Mouse (Mus musculus): ENCODE results near the gene Pdlim4. TPM values are rescaled to one million over a fixed set of nuclear protein-coding genes. Genes with fewer than 3 reads are reported as not detected.

Gene Pdlim4
- polyA plus RNA-seq, 1 experiment = not detected

DNA sequence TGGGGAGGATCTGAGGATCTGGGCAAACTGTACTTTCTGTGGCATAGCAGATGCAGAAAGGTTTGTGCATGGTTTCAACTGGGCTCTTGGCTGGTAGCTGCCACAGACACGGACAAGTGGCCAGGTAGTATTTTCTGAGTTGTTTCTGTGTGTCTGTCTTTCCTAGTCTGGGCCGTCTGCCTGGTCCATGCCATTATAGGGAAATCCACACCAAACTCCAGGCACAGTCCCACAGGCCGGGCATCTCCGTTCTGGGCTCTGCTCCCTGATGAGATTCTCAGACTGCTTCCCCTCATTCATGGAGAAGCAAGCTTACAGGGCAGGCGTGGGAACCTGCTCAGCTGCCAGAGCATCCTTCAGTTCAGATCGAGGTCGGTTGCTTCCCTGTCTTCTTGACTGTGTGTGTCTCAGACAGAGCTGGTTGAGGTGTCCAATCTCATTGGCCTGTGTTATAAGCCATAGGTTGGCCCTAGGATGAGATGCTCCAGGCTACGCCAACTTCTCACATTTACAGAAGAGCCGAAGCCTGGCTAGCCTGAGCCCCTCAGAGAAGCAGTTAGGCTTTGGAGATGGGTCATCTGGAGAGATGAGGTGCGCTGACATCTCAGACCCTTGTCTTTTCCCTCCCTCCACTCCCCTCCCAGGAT lies 31.4 kb upstream of the Pdlim4 start, which contains the start of gene P4ha2:
P4ha2 (plus strand) TSS at position 51 of the 647 bp plus-strand sequence.
- TF ChIP-seq CTCF (IDR thresholded peaks at IDR 0.05; ENCODE audit: insufficient read depth, low read depth, low read length) = no peak
- TF ChIP-seq POLR2A (IDR thresholded peaks at IDR 0.05; ENCODE audit: insufficient read depth, low read depth, low read length) = no peak
- 55% methylated on average over 10 of the region's 10 CpGs for WGBS
- 0 out of 2 replicates have a peak within 1 kb of the TSS, but pooled peaks have one; percentile 7 for H3K27ac ChIP-seq (ENCODE audit: insufficient read depth, low read depth, low read length)
- peaks cover 24% of the 10 kb centered on the region for H3K4me1 ChIP-seq (ENCODE audit: control insufficient read depth, insufficient read depth, low read length)
- peak within 1 kb of the TSS; percentile 80 for H3K4me3 ChIP-seq (ENCODE audit: insufficient read depth, low read depth, low read length)

GRCm38 (mm10) chr11:54093000-54093399 lies 24.2 kb upstream of the Pdlim4 start:
- Histone ChIP-seq H3K27ac (ENCODE audit: insufficient read depth, low read depth, low read length) (peak overlapping the region; percentile 78), H3K4me3 (ENCODE audit: insufficient read depth, low read depth, low read length) (no peak overlapping the region), H3K4me1 (ENCODE audit: control insufficient read depth, insufficient read depth, low read length) (peaks cover 17% of the 10 kb centered on the region)
- TF ChIP-seq POLR2A (IDR thresholded peaks at IDR 0.05; ENCODE audit: insufficient read depth, low read depth, low read length) (no peak), CTCF (IDR thresholded peaks at IDR 0.05; ENCODE audit: insufficient read depth, low read depth, low read length) (peak; percentile 64; the same call in 1 of the 2 replicates)
- 1% methylated on average over 3 of the region's 3 CpGs for WGBS

DNA sequence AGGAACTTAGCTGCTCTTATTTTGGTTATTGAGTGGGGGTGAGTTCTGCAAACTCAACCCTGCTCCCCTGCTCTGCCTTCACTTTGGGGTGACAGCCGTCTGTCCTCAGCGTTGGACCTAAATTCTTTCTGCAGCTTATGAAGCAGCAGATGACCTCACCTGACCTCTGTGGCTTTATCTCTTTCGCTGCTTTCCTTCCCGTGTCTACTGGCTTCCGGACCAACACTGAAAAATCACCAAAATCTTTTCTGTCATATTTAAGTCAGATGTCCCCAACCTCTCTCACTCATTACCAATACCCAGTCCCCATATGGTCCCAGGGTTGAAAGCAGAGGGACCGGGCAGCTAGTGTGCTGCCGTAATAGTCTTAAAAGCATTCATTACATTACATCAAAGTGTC lies 23.4 kb upstream of the Pdlim4 start:
- TF ChIP-seq POLR2A (IDR thresholded peaks at IDR 0.05; ENCODE audit: insufficient read depth, low read depth, low read length) = no peak
- TF ChIP-seq CTCF (IDR thresholded peaks at IDR 0.05; ENCODE audit: insufficient read depth, low read depth, low read length) = no peak
- 45% methylated on average over 7 of the region's 7 CpGs for WGBS
- Histone ChIP-seq H3K27ac (ENCODE audit: insufficient read depth, low read depth, low read length) (peak overlapping the region; percentile 78), H3K4me3 (ENCODE audit: insufficient read depth, low read depth, low read length) (no peak overlapping the region), H3K4me1 (ENCODE audit: control insufficient read depth, insufficient read depth, low read length) (peaks cover 17% of the 10 kb centered on the region)

DNA sequence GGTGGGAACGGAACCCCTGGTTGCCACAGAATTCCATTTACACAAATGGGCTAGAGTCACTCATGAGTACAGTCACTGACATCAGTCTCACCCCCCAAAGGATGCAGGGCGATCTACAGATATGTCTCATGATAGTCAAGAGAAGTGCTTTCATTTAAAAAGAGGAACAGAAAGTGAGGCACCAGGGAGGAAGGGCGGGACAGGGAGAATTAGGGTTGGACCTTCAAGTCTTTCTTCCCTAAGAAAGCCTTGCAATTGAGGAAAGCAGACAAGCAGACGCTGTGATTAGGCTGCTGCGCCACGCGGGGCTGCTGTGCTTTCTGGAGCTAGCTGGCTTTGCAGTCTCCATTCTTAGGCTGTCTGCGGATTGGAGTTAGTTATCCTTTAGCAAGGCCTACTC lies 22.9 kb upstream of the Pdlim4 start:
- TF ChIP-seq CTCF (IDR thresholded peaks at IDR 0.05; ENCODE audit: insufficient read depth, low read depth, low read length) (no peak), POLR2A (IDR thresholded peaks at IDR 0.05; ENCODE audit: insufficient read depth, low read depth, low read length) (no peak)
- 34% methylated on average over 8 of the region's 8 CpGs for WGBS
- no peak overlapping the region for H3K4me3 ChIP-seq (ENCODE audit: insufficient read depth, low read depth, low read length)
- H3K4me1 ChIP-seq (ENCODE audit: control insufficient read depth, insufficient read depth, low read length) = peaks cover 17% of the 10 kb centered on the region
- H3K27ac ChIP-seq (ENCODE audit: insufficient read depth, low read depth, low read length) = peak overlapping the region; percentile 78

- WGBS = 76% methylated on average over 1 of the region's 1 CpGs
- no peak overlapping the region for H3K4me3 ChIP-seq (ENCODE audit: insufficient read depth, low read depth, low read length)
- no peak for TF ChIP-seq POLR2A (IDR thresholded peaks at IDR 0.05; ENCODE audit: insufficient read depth, low read depth, low read length)
- TF ChIP-seq CTCF (IDR thresholded peaks at IDR 0.05; ENCODE audit: insufficient read depth, low read depth, low read length) = no peak
- no peak overlapping the region for H3K27ac ChIP-seq (ENCODE audit: insufficient read depth, low read depth, low read length)
- peaks cover 17% of the 10 kb centered on the region for H3K4me1 ChIP-seq (ENCODE audit: control insufficient read depth, insufficient read depth, low read length)
Measured at GRCm38 (mm10) chr11:54090091-54090879, 21.5 kb upstream of the Pdlim4 start.

GRCm38 (mm10) chr11:54088947-54089317 lies 20.1 kb upstream of the Pdlim4 start:
- no peak overlapping the region for H3K4me3 ChIP-seq (ENCODE audit: insufficient read depth, low read depth, low read length)
- WGBS = 60% methylated on average over 5 of the region's 5 CpGs
- H3K4me1 ChIP-seq (ENCODE audit: control insufficient read depth, insufficient read depth, low read length) = peaks cover 17% of the 10 kb centered on the region
- H3K27ac ChIP-seq (ENCODE audit: insufficient read depth, low read depth, low read length) = no peak overlapping the region
- TF ChIP-seq CTCF (IDR thresholded peaks at IDR 0.05; ENCODE audit: insufficient read depth, low read depth, low read length) (0 out of 2 replicates have a peak, but pooled peaks have one; percentile 28), POLR2A (IDR thresholded peaks at IDR 0.05; ENCODE audit: insufficient read depth, low read depth, low read length) (no peak)

- no peak for TF ChIP-seq POLR2A (IDR thresholded peaks at IDR 0.05; ENCODE audit: insufficient read depth, low read depth, low read length)
- TF ChIP-seq CTCF (IDR thresholded peaks at IDR 0.05; ENCODE audit: insufficient read depth, low read depth, low read length) = no peak
- peaks cover 14% of the 10 kb centered on the region for H3K4me1 ChIP-seq (ENCODE audit: control insufficient read depth, insufficient read depth, low read length)
- 85% methylated on average over 7 of the region's 7 CpGs for WGBS
- no peak overlapping the region for H3K4me3 ChIP-seq (ENCODE audit: insufficient read depth, low read depth, low read length)
- H3K27ac ChIP-seq (ENCODE audit: insufficient read depth, low read depth, low read length) = no peak overlapping the region
Measured at GRCm38 (mm10) chr11:54088253-54088946, 19.6 kb upstream of the Pdlim4 start.

DNA sequence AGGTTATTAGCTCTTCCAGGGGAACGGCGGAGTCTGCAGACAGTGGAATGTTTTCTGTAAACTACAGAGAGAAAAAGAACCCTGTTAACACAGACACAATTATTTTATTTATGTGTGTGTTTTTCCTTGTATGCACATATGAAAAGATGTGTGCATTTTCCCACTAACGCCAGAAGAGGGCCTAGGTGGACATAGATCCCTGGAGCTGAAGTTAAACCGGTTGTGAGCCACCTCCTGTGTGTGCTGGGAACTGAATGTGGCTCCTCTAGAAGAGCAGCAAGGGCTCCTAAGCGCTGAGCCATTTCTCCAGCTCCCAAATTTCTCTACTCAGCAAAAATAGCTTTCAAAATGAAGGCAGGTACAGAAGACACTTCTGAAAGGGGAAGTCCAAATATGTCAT lies 17.0 kb upstream of the Pdlim4 start:
- Histone ChIP-seq H3K4me1 (ENCODE audit: control insufficient read depth, insufficient read depth, low read length) (0 out of 2 replicates have a peak, but pooled peaks cover 2% of the 10 kb centered on the region), H3K27ac (ENCODE audit: insufficient read depth, low read depth, low read length) (no peak overlapping the region), H3K4me3 (ENCODE audit: insufficient read depth, low read depth, low read length) (no peak overlapping the region)
- WGBS = 67% methylated on average over 5 of the region's 5 CpGs
- TF ChIP-seq POLR2A (IDR thresholded peaks at IDR 0.05; ENCODE audit: insufficient read depth, low read depth, low read length) = no peak
- no peak for TF ChIP-seq CTCF (IDR thresholded peaks at IDR 0.05; ENCODE audit: insufficient read depth, low read depth, low read length)
